Mouse (Mus musculus) cortical plate, adult 2 months (tissue): ENCODE measurements around the gene Synpo2.

Experiments
- CTCF ChIP-seq: fragments of 200-500 bp; IDR thresholded peaks from 2 replicates; pipeline ENCODE4 v1.5.1; 2011; ENCODE audit warnings: mild to moderate bottlenecking, control low read depth, low read length; ENCODE audit not compliant: insufficient read depth; ENCODE audit errors: extremely low read depth
- POLR2A ChIP-seq: fragments of 200-500 bp; IDR thresholded peaks from 2 replicates; pipeline ENCODE4 v1.6.1; 2011; ENCODE audit warnings: mild to moderate bottlenecking, low read length, control low read depth; ENCODE audit not compliant: insufficient read depth; ENCODE audit errors: extremely low read depth

GRCm38 (mm10) chr3:123053192-123053938 is 182.6 kb downstream of the Synpo2 start:
- TF ChIP-seq CTCF (no peak), POLR2A (no peak)
